Mouse (Mus musculus): ENCODE measurements around the gene Crhr2. TPM values are rescaled to one million over a fixed set of nuclear protein-coding genes. Genes with fewer than 3 reads are reported as not detected.

The Crhr2 gene
- total and polyA plus RNA-seq, 3 experiments = not detected

GRCm38 (mm10) chr6:55174741-55175181, 41.9 kb upstream of the Crhr2 start, which contains the start of gene Inmt (continued):
- TF ChIP-seq MEF2A (IDR thresholded peaks at IDR 0.05; ENCODE audit: borderline replicate concordance, low read depth, low read length) (no peak), RAD21 (IDR thresholded peaks at IDR 0.05; ENCODE audit: low read depth, low read length) (no peak)

- H3K27me3 ChIP-seq (replicated peaks) = peaks cover 45% of the 10 kb centered on the region
- H3K79me2 ChIP-seq (replicated peaks; ENCODE audit: control insufficient read depth, extremely low read depth, insufficient read depth, poor library complexity, severe bottlenecking) = no peaks in the 10 kb centered on the region
- no peak overlapping the region for H3K4me2 ChIP-seq (ENCODE audit: insufficient read depth, low read depth, poor library complexity, severe bottlenecking)
- no peak overlapping the region for H3K27ac ChIP-seq (ENCODE audit: insufficient read depth, low read depth)
- H3K9ac ChIP-seq (ENCODE audit: insufficient read depth, low read depth) = no peak overlapping the region
- no peaks in the 10 kb centered on the region for H3K9me3 ChIP-seq (replicated peaks; ENCODE audit: low read length)
- H3K36me3 ChIP-seq (replicated peaks in 1 of 2; ENCODE audit: control insufficient read depth in 1 of 2, insufficient read depth in 1 of 2, low read length in 1 of 2) = no peaks in the 10 kb centered on the region
- dilution Hi-C loops (cut with MboI; ENCODE audit: extremely low pct_ligation_motif_present, extremely low pct_unique_long_range_greater_than_20kb, low sequenced_read_pairs) (no loop called here), in situ Hi-C loops (cut with MboI; ENCODE audit: low pct_ligation_motif_present, low pct_unique_long_range_greater_than_20kb, low sequenced_read_pairs) (no loop called here)
- H3K4me1 ChIP-seq (ENCODE audit: control insufficient read depth in 1 of 2, insufficient read depth in 2 of 2) = no peaks in the 10 kb centered on the region
- no peak for DNase-seq (ENCODE audit: extremely low read depth)
- TF ChIP-seq MEF2A (IDR thresholded peaks at IDR 0.05; ENCODE audit: borderline replicate concordance, low read depth, low read length) (no peak), TBP (conservative IDR thresholded peaks at IDR 0.05; ENCODE audit: low read depth, low read length) (no peak), MYC (IDR thresholded peaks at IDR 0.05; ENCODE audit: low read depth, low read length) (no peak), ZKSCAN1 (IDR thresholded peaks at IDR 0.05; ENCODE audit: borderline replicate concordance, low read depth, low read length) (no peak), ETS1 (conservative IDR thresholded peaks at IDR 0.05; ENCODE audit: low read depth, low read length) (no peak), TCF12 (IDR thresholded peaks at IDR 0.05; ENCODE audit: low read depth, low read length) (no peak), JUN (IDR thresholded peaks at IDR 0.05; ENCODE audit: insufficient read depth, low read depth, low read length) (no peak), POLR2A (IDR thresholded peaks at IDR 0.05; ENCODE audit: low read depth, low read length) (no peak), RAD21 (IDR thresholded peaks at IDR 0.05; ENCODE audit: low read depth, low read length) (no peak), CHD1 (IDR thresholded peaks at IDR 0.05; ENCODE audit: low read depth, low read length) (no peak), SIN3A (IDR thresholded peaks at IDR 0.05; ENCODE audit: low read length) (no peak)
- no peak overlapping the region for H3K4me3 ChIP-seq (replicated peaks in 1 of 3; ENCODE audit: low read depth in 2 of 3, low read length in 2 of 3, poor library complexity in 1 of 3)
Measured at GRCm38 (mm10) chr6:55173941-55174349, 41.1 kb upstream of the Crhr2 start.

GRCm38 (mm10) chr6:55173171-55173570, 40.4 kb upstream of the Crhr2 start:
- peaks cover 0 to 6% of the 10 kb centered on the region in 2 experiments; a peak in 1 of 4 replicates for H3K4me1 ChIP-seq (ENCODE audit: control insufficient read depth in 1 of 2, insufficient read depth in 2 of 2)
- H3K27me3 ChIP-seq (replicated peaks) = peaks cover 43% of the 10 kb centered on the region
- DNase-seq (ENCODE audit: extremely low read depth) = no peak
- in situ Hi-C loops (cut with MboI; ENCODE audit: low pct_ligation_motif_present, low pct_unique_long_range_greater_than_20kb, low sequenced_read_pairs) (no loop called here), dilution Hi-C loops (cut with MboI; ENCODE audit: extremely low pct_ligation_motif_present, extremely low pct_unique_long_range_greater_than_20kb, low sequenced_read_pairs) (no loop called here)
- no peaks in the 10 kb centered on the region for H3K36me3 ChIP-seq (replicated peaks in 1 of 2; ENCODE audit: control insufficient read depth in 1 of 2, insufficient read depth in 1 of 2, low read length in 1 of 2)
- TF ChIP-seq NELFE (IDR thresholded peaks at IDR 0.05; ENCODE audit: low read depth, low read length) = no peak
- TF ChIP-seq JUN (IDR thresholded peaks at IDR 0.05; ENCODE audit: insufficient read depth, low read depth, low read length) = no peak
- TF ChIP-seq POLR2AphosphoS2 (IDR thresholded peaks at IDR 0.05; ENCODE audit: low read depth, low read length) = no peak
- TF ChIP-seq ZKSCAN1 (IDR thresholded peaks at IDR 0.05; ENCODE audit: borderline replicate concordance, low read depth, low read length) = no peak
- no peak for TF ChIP-seq E2F4 (IDR thresholded peaks at IDR 0.05; ENCODE audit: insufficient replicate concordance, low read depth, low read length)
- TF ChIP-seq MAZ (IDR thresholded peaks at IDR 0.05; ENCODE audit: low read depth, low read length) = no peak
- TF ChIP-seq POLR2A (IDR thresholded peaks at IDR 0.05; ENCODE audit: low read depth, low read length) = no peak
- no peak for TF ChIP-seq ELF1 (IDR thresholded peaks at IDR 0.05; ENCODE audit: low read depth, low read length)
- no peak for TF ChIP-seq MAFK (IDR thresholded peaks at IDR 0.05; ENCODE audit: insufficient replicate concordance, low read length)
- TF ChIP-seq USF2 (conservative IDR thresholded peaks at IDR 0.05; ENCODE audit: low read depth, low read length) = no peak
- TF ChIP-seq GABPA (IDR thresholded peaks at IDR 0.05; ENCODE audit: insufficient replicate concordance, low read depth, low read length) = no peak
- no peak for TF ChIP-seq PAX5 (IDR thresholded peaks at IDR 0.05; ENCODE audit: low read length)
- no peak for TF ChIP-seq RCOR1 (conservative IDR thresholded peaks at IDR 0.05; ENCODE audit: low read depth, low read length)
- no peaks in the 10 kb centered on the region for H3K79me2 ChIP-seq (replicated peaks; ENCODE audit: control insufficient read depth, extremely low read depth, insufficient read depth, poor library complexity, severe bottlenecking)
- no peaks in the 10 kb centered on the region for H3K9me3 ChIP-seq (replicated peaks; ENCODE audit: low read length)
- no peak overlapping the region for H3K4me2 ChIP-seq (ENCODE audit: insufficient read depth, low read depth, poor library complexity, severe bottlenecking)
- H3K9ac ChIP-seq (ENCODE audit: insufficient read depth, low read depth) = no peak overlapping the region
- H3K27ac ChIP-seq (ENCODE audit: insufficient read depth, low read depth) = no peak overlapping the region
- no peak overlapping the region for H3K4me3 ChIP-seq (replicated peaks in 1 of 3; ENCODE audit: low read depth in 2 of 3, low read length in 2 of 3, poor library complexity in 1 of 3)

Data from CH12.LX (cell line).